In the genomic region with DNA sequence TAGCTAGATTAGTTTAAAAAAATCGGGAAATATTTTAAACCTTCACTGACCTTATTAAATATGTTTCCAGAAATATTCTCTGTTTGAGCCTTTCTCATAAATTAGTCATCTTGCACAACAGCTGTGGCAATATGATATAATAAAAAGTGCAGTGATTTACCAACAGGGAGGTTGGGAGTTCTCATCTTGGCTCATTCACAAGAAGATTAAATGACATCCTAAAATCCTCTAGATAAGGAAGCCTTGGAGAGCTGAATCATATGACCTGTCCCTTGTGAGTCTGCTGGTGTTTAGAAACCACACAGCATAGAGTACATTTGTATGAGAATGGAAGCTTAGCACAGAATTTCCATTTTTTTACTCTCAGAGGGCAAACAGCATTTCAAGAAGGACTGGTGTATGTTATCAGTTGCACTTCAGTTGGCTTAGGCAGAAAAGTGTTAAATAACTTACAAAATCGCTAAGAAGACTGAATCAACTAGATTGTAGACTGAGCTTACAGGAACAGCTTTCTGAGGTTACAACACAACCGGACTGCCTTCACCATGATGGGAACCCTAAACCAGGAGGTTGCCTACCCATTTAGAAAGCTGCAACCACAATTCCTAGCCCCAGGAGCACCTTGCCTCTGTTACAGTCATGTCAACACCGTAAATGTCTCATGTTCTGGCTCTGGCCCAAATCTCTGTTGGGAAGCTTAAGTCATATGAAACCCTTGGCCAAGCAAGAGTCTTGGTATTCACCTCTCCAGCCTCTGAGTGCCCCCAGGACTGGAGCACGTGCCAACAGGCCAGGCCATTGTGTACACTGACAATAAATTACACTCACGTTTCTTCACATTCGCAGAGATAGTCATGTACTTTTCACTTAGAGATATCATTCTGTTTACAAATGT, we compare ENCODE assay signal across 11 mouse cellular contexts.
DNase-seq lines count a peak whose midpoint lies in the region; ATAC-seq lines count a peak whose summit lies in the region.
"Had no signal": no experiment of that assay in that cellular context is flagged by ENCODE, and none has a peak within 500 bp of the region (broad histone marks: within the 10 kb centered on the region; RNA-seq: fewer than 3 reads in every experiment).

No protein-coding gene starts in this region.

- peaks cover 16% of the 10 kb centered on the region; the same call in 1 of the 2 replicates for H3K36me3 ChIP-seq in embryonic facial prominence, embryonic 14.5 days (ENCODE audit: control insufficient read depth, insufficient read depth, low read length)
- peaks cover 29% of the 10 kb centered on the region for H3K36me3 ChIP-seq in embryonic facial prominence, embryonic 10.5 days (replicated peaks)
- peaks cover 28% of the 10 kb centered on the region for H3K36me3 ChIP-seq in hindbrain, embryonic 10.5 days
- H3K36me3 ChIP-seq: intestine, embryonic 15.5 days had no signal

- peak; percentile 37; the same call in 1 of the 2 replicates for ATAC-seq in embryonic facial prominence, embryonic 14.5 days (ENCODE audit: low read depth)
- ATAC-seq: intestine, embryonic 15.5 days had no signal

- H3K4me2 ChIP-seq in embryonic facial prominence, embryonic 14.5 days (ENCODE audit: low read depth, low read length), result no peak overlapping the region
- H3K4me2 ChIP-seq: intestine, embryonic 15.5 days had no signal

- no peaks in the 10 kb centered on the region for H3K27me3 ChIP-seq in embryonic facial prominence, embryonic 14.5 days (replicated peaks; ENCODE audit: control insufficient read depth, insufficient read depth, low read length)
- H3K27me3 ChIP-seq in embryonic facial prominence, embryonic 10.5 days (replicated peaks; ENCODE audit: low read depth, poor library complexity, severe bottlenecking), result no peaks in the 10 kb centered on the region
- H3K27me3 ChIP-seq in hindbrain, embryonic 10.5 days (ENCODE audit: insufficient read depth, poor library complexity, severe bottlenecking), result no peaks in the 10 kb centered on the region
- H3K27me3 ChIP-seq: CH12.LX; intestine, embryonic 15.5 days had no signal

- 64% methylated on average over 7 of the region's 7 CpGs for WGBS in embryonic facial prominence, embryonic 14.5 days
- 90% methylated on average over 7 of the region's 7 CpGs for WGBS in embryonic facial prominence, embryonic 10.5 days
- WGBS in hindbrain, embryonic 10.5 days, result 92% methylated on average over 7 of the region's 7 CpGs

- DNase-seq in embryonic facial prominence, embryonic 14.5 days (ENCODE audit: low spot score), result peak; percentile 67
- DNase-seq in embryonic facial prominence, embryonic 10.5 days (ENCODE audit: low spot score), result no peak
- peak; percentile 25 for DNase-seq in 416B (ENCODE audit: low read depth)
- peak; percentile 39 to 46 for DNase-seq in cerebellum, postnatal 14 days
- peak; percentile 28 to 54 for DNase-seq in lung, adult 18-20 months
- no peak for DNase-seq in B cell, adult 2 months
- DNase-seq in hindbrain, embryonic 10.5 days (ENCODE audit: low spot score), result no peak
- no peak for DNase-seq in testis, postnatal 10 days (ENCODE audit: low spot score)

- no peak overlapping the region for H3K4me3 ChIP-seq in embryonic facial prominence, embryonic 14.5 days (ENCODE audit: low read depth, low read length)
- H3K4me3 ChIP-seq in embryonic facial prominence, embryonic 10.5 days, result no peak overlapping the region
- no peak overlapping the region for H3K4me3 ChIP-seq in hindbrain, embryonic 10.5 days
- H3K4me3 ChIP-seq: intestine, embryonic 15.5 days had no signal

- no peak overlapping the region for H3K27ac ChIP-seq in embryonic facial prominence, embryonic 14.5 days (replicated peaks; ENCODE audit: low read depth, low read length)
- no peak overlapping the region for H3K27ac ChIP-seq in embryonic facial prominence, embryonic 10.5 days (replicated peaks)
- no peak overlapping the region for H3K27ac ChIP-seq in hindbrain, embryonic 10.5 days
- H3K27ac ChIP-seq: intestine, embryonic 15.5 days; macrophage had no signal

- H3K9me3 ChIP-seq in embryonic facial prominence, embryonic 14.5 days (ENCODE audit: control insufficient read depth, low read length), result peaks cover 9% of the 10 kb centered on the region; the same call in 1 of the 2 replicates
- no peaks in the 10 kb centered on the region for H3K9me3 ChIP-seq in embryonic facial prominence, embryonic 10.5 days
- no peaks in the 10 kb centered on the region for H3K9me3 ChIP-seq in hindbrain, embryonic 10.5 days
- H3K9me3 ChIP-seq: intestine, embryonic 15.5 days had no signal

- no peak overlapping the region for H3K9ac ChIP-seq in embryonic facial prominence, embryonic 14.5 days (ENCODE audit: low read depth, low read length)
- H3K9ac ChIP-seq: intestine, embryonic 15.5 days had no signal

- no peaks in the 10 kb centered on the region for H3K4me1 ChIP-seq in embryonic facial prominence, embryonic 14.5 days (ENCODE audit: control insufficient read depth, insufficient read depth, low read length)
- no peaks in the 10 kb centered on the region for H3K4me1 ChIP-seq in embryonic facial prominence, embryonic 10.5 days
- H3K4me1 ChIP-seq in hindbrain, embryonic 10.5 days (replicated peaks), result no peaks in the 10 kb centered on the region
- H3K4me1 ChIP-seq: intestine, embryonic 15.5 days had no signal

Comparison
In these comparisons a context has a peak if more than half of its experiments do, and no peak if none do; other contexts are left out.
1. DNase-seq: peak in embryonic facial prominence, embryonic 14.5 days (single experiment), 416B (single experiment), cerebellum, postnatal 14 days (2 of 2) and lung, adult 18-20 months (2 of 2); none in embryonic facial prominence, embryonic 10.5 days (single experiment), B cell, adult 2 months (0 of 2), hindbrain, embryonic 10.5 days (single experiment) and testis, postnatal 10 days (single experiment).